Mouse (Mus musculus) layer of hippocampus, adult 6 months (tissue): ENCODE measurements around the gene Fpr-rs7. TPM values are rescaled to one million over a fixed set of nuclear protein-coding genes. Genes with fewer than 3 reads are reported as not detected.

Source experiments
- long read RNA-seq, 2 experiments: library from polyadenylated mRNA; unstranded; transcript quantifications; one replicate each; pipeline ENCODE4 v2.0.0; 2019 to 2020
- polyA plus RNA-seq: library from polyadenylated mRNA; unstranded; fragments of <200 nt; fragmentation: Nextera tagmentation; gene quantifications from 2 replicates; pipeline ENCODE4 v1.2.3, GENCODE M21; 2021

Gene Fpr-rs7
- polyA plus RNA-seq: not detected in 2 replicates
- long read RNA-seq, experiment 1: 0 reads
- long read RNA-seq, experiment 2: 0 reads

DNA sequence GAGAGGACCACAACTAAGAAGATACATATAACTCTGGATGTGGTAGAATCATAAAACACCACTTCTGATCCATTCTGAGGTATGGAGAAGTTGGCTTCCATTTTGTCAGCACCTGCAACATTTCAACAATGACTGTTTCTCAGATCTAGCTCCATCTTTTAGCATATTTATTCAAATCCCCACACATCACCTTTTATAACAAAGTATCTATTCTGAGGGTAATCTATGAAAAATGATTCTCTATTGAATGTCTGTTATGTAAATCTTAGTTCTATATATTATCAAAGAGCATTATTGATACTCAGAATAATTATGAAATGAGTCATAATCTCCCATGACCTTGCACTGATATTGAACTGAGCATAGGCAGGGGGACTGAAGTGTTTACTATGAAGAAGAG is at the start of gene Fpr-rs7:
Gene Fpr-rs7 (minus strand): TSS at position 101 of the 400 bp plus-strand sequence.

Other genes with a start within 250 kb of the Fpr-rs7 start
- not detected in 2 replicates for gene Vmn2r104, start 65.9 kb downstream of the Fpr-rs7 start, polyA plus RNA-seq
- not detected in 2 replicates for gene Fpr-rs6, start 68.9 kb upstream of the Fpr-rs7 start, polyA plus RNA-seq
- not detected in 2 replicates for gene Vmn2r105, start 120.8 kb upstream of the Fpr-rs7 start, polyA plus RNA-seq
- gene Vmn2r106, start 171.3 kb upstream of the Fpr-rs7 start, polyA plus RNA-seq: not detected in 2 replicates
- gene Vmn2r107, start 231.0 kb upstream of the Fpr-rs7 start, polyA plus RNA-seq: not detected in 2 replicates